Mouse (Mus musculus): ENCODE data around the gene Ak4. TPM values are rescaled to one million over a fixed set of nuclear protein-coding genes. Genes with fewer than 3 reads are reported as not detected.

Ak4 gene
- polyA plus RNA-seq, 1 experiment from 2014 or later, result 10.1 TPM

DNA sequence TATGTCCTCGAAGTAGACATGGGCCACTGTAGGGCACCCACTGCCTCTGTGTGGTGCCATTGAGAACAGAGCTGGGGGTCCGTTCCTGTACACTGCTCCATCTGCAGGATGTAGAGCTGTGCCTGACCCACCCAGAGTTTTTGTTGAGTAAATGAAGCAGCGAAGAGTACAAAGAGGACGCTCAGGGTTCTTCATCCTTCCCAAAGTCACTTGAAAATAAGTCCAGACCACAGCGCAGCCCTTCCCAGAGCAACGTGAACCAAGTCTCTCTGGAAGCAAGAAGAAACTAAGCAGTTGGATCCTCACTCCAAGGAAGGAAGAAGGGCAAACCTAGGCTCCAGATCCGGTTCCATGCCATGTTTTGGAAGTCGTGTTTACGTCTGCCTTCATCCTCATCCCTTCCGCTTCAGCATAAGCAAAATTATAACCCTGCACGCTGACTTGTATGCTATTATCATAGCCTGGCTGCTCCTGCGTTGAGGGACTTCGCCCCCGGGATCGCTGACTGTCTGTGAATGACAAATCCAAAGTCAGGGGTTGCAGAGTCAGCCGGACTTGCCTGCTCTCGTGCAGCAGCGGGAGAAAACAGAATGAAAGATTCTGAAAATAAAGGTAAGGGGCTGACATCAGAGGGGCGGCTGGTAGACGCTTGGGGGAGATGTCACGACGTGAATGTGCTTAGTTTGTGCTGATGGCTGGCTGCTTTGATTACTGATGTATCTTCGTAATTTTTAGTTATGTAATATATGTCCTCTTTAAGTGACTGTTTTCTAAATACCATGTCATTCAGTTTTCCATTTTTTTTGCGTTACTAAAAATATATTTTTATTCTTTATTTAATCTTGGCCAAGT, 88.7 kb downstream of the Ak4 start:
- H3K4me1 ChIP-seq (ENCODE audit: control insufficient read depth, insufficient read depth, low read length), result peaks cover 5% of the 10 kb centered on the region; the same call in 1 of the 2 replicates
- no peak for ATAC-seq (ENCODE audit: insufficient number of reproducible peaks, insufficient read depth, low FRiP score, low read depth)
- no peak overlapping the region for H3K9ac ChIP-seq (replicated peaks; ENCODE audit: low read depth, low read length)
- H3K27ac ChIP-seq (ENCODE audit: low read length), result no peak overlapping the region
- WGBS, result 10% methylated on average over 24 of the region's 24 CpGs
- no peaks in the 10 kb centered on the region for H3K9me3 ChIP-seq (ENCODE audit: control insufficient read depth, low read depth, low read length)
- no peaks in the 10 kb centered on the region for H3K36me3 ChIP-seq (ENCODE audit: control insufficient read depth, insufficient read depth, low read length)
- no peaks in the 10 kb centered on the region for H3K27me3 ChIP-seq (ENCODE audit: control insufficient read depth, insufficient read depth, low read length)
- peak overlapping the region; percentile 26 for H3K4me3 ChIP-seq (ENCODE audit: low read depth, low read length)
- H3K4me2 ChIP-seq (replicated peaks; ENCODE audit: low read depth, low read length), result peak overlapping the region; percentile 68

- Histone ChIP-seq H3K9ac (replicated peaks; ENCODE audit: low read depth, low read length) (no peak overlapping the region; the same call in 1 of the 2 replicates), H3K4me3 (ENCODE audit: low read depth, low read length) (peak overlapping the region; percentile 26), H3K4me1 (ENCODE audit: control insufficient read depth, insufficient read depth, low read length) (peaks cover 5% of the 10 kb centered on the region; the same call in 1 of the 2 replicates), H3K4me2 (replicated peaks; ENCODE audit: low read depth, low read length) (peak overlapping the region; percentile 68), H3K36me3 (ENCODE audit: control insufficient read depth, insufficient read depth, low read length) (no peaks in the 10 kb centered on the region), H3K27me3 (ENCODE audit: control insufficient read depth, insufficient read depth, low read length) (no peaks in the 10 kb centered on the region), H3K9me3 (ENCODE audit: control insufficient read depth, low read depth, low read length) (no peaks in the 10 kb centered on the region), H3K27ac (ENCODE audit: low read length) (no peak overlapping the region)
- WGBS, result 4% methylated on average over 10 of the region's 10 CpGs
- ATAC-seq (ENCODE audit: insufficient number of reproducible peaks, insufficient read depth, low FRiP score, low read depth), result no peak
Measured at GRCm38 (mm10) chr4:101508431-101508830, 89.4 kb downstream of the Ak4 start.

- no peaks in the 10 kb centered on the region for H3K9me3 ChIP-seq (ENCODE audit: control insufficient read depth, low read depth, low read length)
- H3K4me2 ChIP-seq (replicated peaks; ENCODE audit: low read depth, low read length), result peak overlapping the region; percentile 68
- peak; percentile 69 for ATAC-seq (ENCODE audit: insufficient number of reproducible peaks, insufficient read depth, low FRiP score, low read depth)
- no peaks in the 10 kb centered on the region for H3K27me3 ChIP-seq (ENCODE audit: control insufficient read depth, insufficient read depth, low read length)
- 4% methylated on average over 30 of the region's 30 CpGs for WGBS
- no peak overlapping the region; the same call in 1 of the 2 replicates for H3K9ac ChIP-seq (replicated peaks; ENCODE audit: low read depth, low read length)
- H3K4me3 ChIP-seq (ENCODE audit: low read depth, low read length), result peak overlapping the region; percentile 26
- H3K4me1 ChIP-seq (ENCODE audit: control insufficient read depth, insufficient read depth, low read length), result peaks cover 5% of the 10 kb centered on the region; the same call in 1 of the 2 replicates
- no peaks in the 10 kb centered on the region for H3K36me3 ChIP-seq (ENCODE audit: control insufficient read depth, insufficient read depth, low read length)
- H3K27ac ChIP-seq (ENCODE audit: low read length), result no peak overlapping the region
Measured at GRCm38 (mm10) chr4:101508851-101509577, 89.9 kb downstream of the Ak4 start.

DNA sequence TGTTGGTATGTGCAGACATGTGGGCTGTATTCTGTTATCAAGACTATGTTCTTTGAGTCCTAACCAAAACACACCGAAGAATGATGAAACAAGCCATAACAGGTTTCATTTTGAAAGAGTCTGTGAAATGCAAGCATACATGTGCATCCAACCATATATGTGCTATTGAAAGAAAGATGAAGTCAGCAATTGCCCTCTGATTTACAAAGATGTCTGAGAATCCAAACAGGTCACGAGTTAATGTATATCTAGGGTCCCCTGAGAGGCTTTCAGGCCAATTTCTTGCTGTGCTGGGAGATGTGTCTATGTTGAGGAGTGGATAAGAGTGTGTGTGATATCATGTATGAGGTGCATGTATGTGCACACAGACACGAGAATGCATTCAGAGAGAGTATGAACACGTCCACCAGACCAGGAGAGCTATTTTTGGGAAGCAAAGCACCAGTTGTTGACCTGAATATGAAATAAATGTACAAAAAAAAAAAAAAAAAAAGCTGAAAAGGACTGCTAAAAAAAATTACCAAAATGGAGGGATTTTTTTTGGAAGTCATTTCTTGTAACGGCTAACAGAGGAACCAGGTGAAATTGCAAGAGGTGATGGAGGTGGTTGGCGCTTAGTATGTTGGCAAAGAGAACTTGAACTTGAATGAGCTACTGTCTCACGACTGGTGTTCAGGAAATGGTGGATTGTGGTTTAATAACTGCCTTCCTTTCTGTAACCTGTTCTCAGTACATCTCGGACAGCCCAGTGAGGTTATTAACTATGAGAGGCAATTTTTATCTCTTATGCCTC, 91.2 kb downstream of the Ak4 start:
- Histone ChIP-seq H3K27ac (ENCODE audit: low read length) (no peak overlapping the region), H3K9ac (replicated peaks; ENCODE audit: low read depth, low read length) (no peak overlapping the region), H3K4me2 (replicated peaks; ENCODE audit: low read depth, low read length) (no peak overlapping the region), H3K36me3 (ENCODE audit: control insufficient read depth, insufficient read depth, low read length) (no peaks in the 10 kb centered on the region), H3K27me3 (ENCODE audit: control insufficient read depth, insufficient read depth, low read length) (no peaks in the 10 kb centered on the region), H3K4me1 (ENCODE audit: control insufficient read depth, insufficient read depth, low read length) (peaks cover 5% of the 10 kb centered on the region; the same call in 1 of the 2 replicates), H3K4me3 (ENCODE audit: low read depth, low read length) (no peak overlapping the region), H3K9me3 (ENCODE audit: control insufficient read depth, low read depth, low read length) (no peaks in the 10 kb centered on the region)
- WGBS, result 77% methylated on average over 8 of the region's 8 CpGs
- ATAC-seq (ENCODE audit: insufficient number of reproducible peaks, insufficient read depth, low FRiP score, low read depth), result no peak

DNA sequence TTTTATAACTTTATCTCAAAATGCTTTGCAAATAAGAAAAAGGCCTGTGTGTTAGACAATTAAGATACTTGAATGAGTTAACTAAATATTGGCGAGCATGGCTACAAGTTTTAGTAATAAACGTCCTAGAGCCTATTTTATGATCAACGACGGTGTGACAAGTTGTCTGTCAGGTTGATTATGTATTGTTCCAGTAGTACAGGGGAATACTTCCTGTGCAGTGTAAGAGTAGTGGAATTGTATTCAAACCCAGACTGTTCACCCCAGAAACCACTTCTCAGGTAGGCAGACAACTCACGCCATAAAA, 91.8 kb downstream of the Ak4 start:
- no peak overlapping the region for H3K27ac ChIP-seq (ENCODE audit: low read length)
- H3K36me3 ChIP-seq (ENCODE audit: control insufficient read depth, insufficient read depth, low read length), result no peaks in the 10 kb centered on the region
- WGBS, result 66% methylated on average over 5 of the region's 5 CpGs
- no peak overlapping the region for H3K9ac ChIP-seq (replicated peaks; ENCODE audit: low read depth, low read length)
- H3K4me1 ChIP-seq (ENCODE audit: control insufficient read depth, insufficient read depth, low read length), result peaks cover 5% of the 10 kb centered on the region; the same call in 1 of the 2 replicates
- no peak overlapping the region for H3K4me3 ChIP-seq (ENCODE audit: low read depth, low read length)
- no peaks in the 10 kb centered on the region for H3K9me3 ChIP-seq (ENCODE audit: control insufficient read depth, low read depth, low read length)
- H3K4me2 ChIP-seq (replicated peaks; ENCODE audit: low read depth, low read length), result no peak overlapping the region
- no peak for ATAC-seq (ENCODE audit: insufficient number of reproducible peaks, insufficient read depth, low FRiP score, low read depth)
- H3K27me3 ChIP-seq (ENCODE audit: control insufficient read depth, insufficient read depth, low read length), result no peaks in the 10 kb centered on the region

- Histone ChIP-seq H3K27me3 (ENCODE audit: control insufficient read depth, insufficient read depth, low read length) (no peaks in the 10 kb centered on the region), H3K36me3 (ENCODE audit: control insufficient read depth, insufficient read depth, low read length) (no peaks in the 10 kb centered on the region), H3K9ac (replicated peaks; ENCODE audit: low read depth, low read length) (no peak overlapping the region), H3K27ac (ENCODE audit: low read length) (no peak overlapping the region), H3K4me2 (replicated peaks; ENCODE audit: low read depth, low read length) (no peak overlapping the region), H3K4me1 (ENCODE audit: control insufficient read depth, insufficient read depth, low read length) (peaks cover 5% of the 10 kb centered on the region; the same call in 1 of the 2 replicates), H3K4me3 (ENCODE audit: low read depth, low read length) (no peak overlapping the region), H3K9me3 (ENCODE audit: control insufficient read depth, low read depth, low read length) (no peaks in the 10 kb centered on the region)
- 89% methylated on average over 5 of the region's 5 CpGs for WGBS
- no peak for ATAC-seq (ENCODE audit: insufficient number of reproducible peaks, insufficient read depth, low FRiP score, low read depth)
Measured at GRCm38 (mm10) chr4:101511768-101512521, 92.9 kb downstream of the Ak4 start.

- Histone ChIP-seq H3K27ac (ENCODE audit: low read length) (no peak overlapping the region), H3K4me1 (ENCODE audit: control insufficient read depth, insufficient read depth, low read length) (peaks cover 5% of the 10 kb centered on the region; the same call in 1 of the 2 replicates), H3K4me3 (ENCODE audit: low read depth, low read length) (no peak overlapping the region), H3K9me3 (ENCODE audit: control insufficient read depth, low read depth, low read length) (no peaks in the 10 kb centered on the region), H3K4me2 (replicated peaks; ENCODE audit: low read depth, low read length) (no peak overlapping the region), H3K9ac (replicated peaks; ENCODE audit: low read depth, low read length) (no peak overlapping the region), H3K36me3 (ENCODE audit: control insufficient read depth, insufficient read depth, low read length) (no peaks in the 10 kb centered on the region), H3K27me3 (ENCODE audit: control insufficient read depth, insufficient read depth, low read length) (no peaks in the 10 kb centered on the region)
- ATAC-seq (ENCODE audit: insufficient number of reproducible peaks, insufficient read depth, low FRiP score, low read depth), result no peak
- WGBS, result 90% methylated on average over 3 of the region's 3 CpGs
Measured at GRCm38 (mm10) chr4:101513251-101513650, 94.2 kb downstream of the Ak4 start.

All from stomach, embryonic 14.5 days (tissue).